Mouse (Mus musculus): ENCODE results near the gene Tgfbr3. TPM values are rescaled to one million over a fixed set of nuclear protein-coding genes. Genes with fewer than 3 reads are reported as not detected.

The Tgfbr3 gene
- total RNA-seq, 2 experiments from 2014 or later: 20.5 to 22.9 TPM

- intact Hi-C loops (cut with DNase I): no loop called here
- DNase-seq: no peak
- Histone ChIP-seq H3K4me3 (no peak overlapping the region), H3K27ac (peak overlapping the region; percentile 71)
- no peak for TF ChIP-seq CTCF (IDR thresholded peaks at IDR 0.05)
Observed at GRCm38 (mm10) chr5:107079146-107079638, 210.2 kb downstream of the Tgfbr3 start.

- TF ChIP-seq CTCF (IDR thresholded peaks at IDR 0.05): no peak
- intact Hi-C loops (cut with DNase I): no loop called here
- Histone ChIP-seq H3K4me3 (no peak overlapping the region), H3K27ac (peak overlapping the region; percentile 54)
- DNase-seq: no peak
Observed at GRCm38 (mm10) chr5:107078361-107078760, 211.1 kb downstream of the Tgfbr3 start.

GRCm38 (mm10) chr5:107077900-107078299 lies 211.5 kb downstream of the Tgfbr3 start:
- intact Hi-C loops (cut with DNase I): no loop called here
- peak; percentile 59 for DNase-seq
- H3K27ac ChIP-seq: peak overlapping the region; percentile 54
- H3K4me3 ChIP-seq: no peak overlapping the region
- TF ChIP-seq CTCF (IDR thresholded peaks at IDR 0.05): no peak

GRCm38 (mm10) chr5:107074980-107075583 lies 214.3 kb downstream of the Tgfbr3 start:
- Histone ChIP-seq H3K27ac (peak overlapping the region; percentile 17), H3K4me3 (no peak overlapping the region)
- intact Hi-C loops (cut with DNase I): no loop called here
- TF ChIP-seq CTCF (IDR thresholded peaks at IDR 0.05): no peak
- no peak for DNase-seq

- Histone ChIP-seq H3K27ac (no peak overlapping the region), H3K4me3 (no peak overlapping the region)
- no peak for TF ChIP-seq CTCF (IDR thresholded peaks at IDR 0.05)
- DNase-seq: no peak
- intact Hi-C loops (cut with DNase I): no loop called here
Observed at GRCm38 (mm10) chr5:107074350-107074749, 215.1 kb downstream of the Tgfbr3 start.

GRCm38 (mm10) chr5:107073536-107073935 lies 215.9 kb downstream of the Tgfbr3 start:
- no peak for DNase-seq
- no peak overlapping the region for H3K4me3 ChIP-seq
- no peak overlapping the region for H3K27ac ChIP-seq
- intact Hi-C loops (cut with DNase I): no loop called here
- TF ChIP-seq CTCF (IDR thresholded peaks at IDR 0.05): no peak

- TF ChIP-seq CTCF (IDR thresholded peaks at IDR 0.05): no peak
- Histone ChIP-seq H3K4me3 (no peak overlapping the region), H3K27ac (no peak overlapping the region)
- intact Hi-C loops (cut with DNase I): no loop called here
- no peak for DNase-seq
Observed at GRCm38 (mm10) chr5:107068146-107068545, 221.3 kb downstream of the Tgfbr3 start.

GRCm38 (mm10) chr5:107067531-107067930 lies 221.9 kb downstream of the Tgfbr3 start:
- DNase-seq: no peak
- TF ChIP-seq CTCF (IDR thresholded peaks at IDR 0.05): no peak
- no peak overlapping the region for H3K27ac ChIP-seq

GRCm38 (mm10) chr5:107064922-107065321 lies 224.5 kb downstream of the Tgfbr3 start:
- H3K27ac ChIP-seq: peak overlapping the region; percentile 44
- DNase-seq: no peak
- intact Hi-C loops (cut with DNase I): no loop called here
- H3K4me3 ChIP-seq: no peak overlapping the region
- TF ChIP-seq CTCF (IDR thresholded peaks at IDR 0.05): no peak

More at GRCm38 (mm10) chr5:107067531-107067930, 221.9 kb downstream of the Tgfbr3 start:
- no peak overlapping the region for H3K4me3 ChIP-seq
- intact Hi-C loops (cut with DNase I): no loop called here

GRCm38 (mm10) chr5:107062229-107062852 lies 227.1 kb downstream of the Tgfbr3 start:
- no peak for TF ChIP-seq CTCF (IDR thresholded peaks at IDR 0.05)
- DNase-seq: no peak
- H3K4me3 ChIP-seq: no peak overlapping the region; the same call in 1 of the 2 replicates
- intact Hi-C loops (cut with DNase I): no loop called here
- H3K27ac ChIP-seq: no peak overlapping the region

- Histone ChIP-seq H3K4me3 (no peak overlapping the region), H3K27ac (no peak overlapping the region)
- DNase-seq: no peak
- intact Hi-C loops (cut with DNase I): no loop called here
- no peak for TF ChIP-seq CTCF (IDR thresholded peaks at IDR 0.05)
Observed at GRCm38 (mm10) chr5:107059514-107059913, 229.9 kb downstream of the Tgfbr3 start.

GRCm38 (mm10) chr5:107058642-107059041 lies 230.8 kb downstream of the Tgfbr3 start:
- 0 out of 2 replicates have a peak overlapping the region, but pooled peaks have one; percentile 20 for H3K27ac ChIP-seq
- DNase-seq: no peak
- intact Hi-C loops (cut with DNase I): no loop called here
- H3K4me3 ChIP-seq: no peak overlapping the region
- no peak for TF ChIP-seq CTCF (IDR thresholded peaks at IDR 0.05)

Other genes starting within 250 kb of the Tgfbr3 start
- 1 to 10 TPM; 2.1 to 2.3 TPM for gene Brdt, start 41.5 kb upstream of the Tgfbr3 start, total RNA-seq (2021)
- under 1 TPM; 0.67 to 0.99 TPM for gene Ephx4, start 113.1 kb upstream of the Tgfbr3 start, total RNA-seq (2021)
- gene Lpcat2b, start 141.9 kb upstream of the Tgfbr3 start, total RNA-seq (2021): not detected
- gene Btbd8, start 148.4 kb upstream of the Tgfbr3 start, total RNA-seq (2021): 1 to 10 TPM; 5.5 to 8.5 TPM
- gene Gm42669, start 218.0 kb upstream of the Tgfbr3 start, total RNA-seq (2021): under 1 TPM in 1 of 2 experiments, not detected in 1; 0.08 TPM
- gene 1700028K03Rik, start 245.1 kb upstream of the Tgfbr3 start, total RNA-seq (2021): under 1 TPM in 1 of 2 experiments, not detected in 1; 0.11 TPM